Mouse (Mus musculus) neural tube, embryonic 15.5 days (tissue): ENCODE measurements around the gene Slc5a9. TPM values are rescaled to one million over a fixed set of nuclear protein-coding genes. Genes with fewer than 3 reads are reported as not detected.
A peak's percentile ranks its signal among the peaks of the same experiment; 100 is the strongest.
"Not testable (repeated sequence)": the region's sequence is repeated elsewhere in the genome, so short reads cannot be mapped to it uniquely, and the experiment has no call there.

ENCODE experiments used
- ATAC-seq: fragments of 200-750 bp; cut with Nextera tagmentation; 2 replicates; pipeline ENCODE4 v1.8.0; 2017; ENCODE audit warnings: mild to moderate bottlenecking, moderate TSS enrichment, moderate library complexity; ENCODE audit not compliant: low FRiP score
- H3K27ac ChIP-seq: fragments of 300-500 bp; sonication (generic); replicated peaks from 2 replicates; pipeline ENCODE4 v1.5.1; 2015; ENCODE audit warnings: mild to moderate bottlenecking, inconsistent platforms
- H3K27me3 ChIP-seq: fragments of 300-500 bp; sonication (generic); replicated peaks from 2 replicates; pipeline ENCODE4 v1.6.1; 2015; ENCODE audit warnings: inconsistent platforms
- H3K36me3 ChIP-seq: fragments of 300-500 bp; sonication (generic); 2 replicates; pipeline ENCODE4 v1.6.1; 2015; ENCODE audit warnings: inconsistent platforms
- H3K4me1 ChIP-seq: fragments of 300-500 bp; sonication (generic); 2 replicates; pipeline ENCODE4 v1.6.1; 2015; ENCODE audit warnings: inconsistent platforms
- H3K4me2 ChIP-seq: fragments of 300-500 bp; sonication (generic); 2 replicates; pipeline ENCODE4 v1.6.1; 2015; ENCODE audit warnings: inconsistent platforms, mild to moderate bottlenecking, moderate library complexity
- H3K4me3 ChIP-seq: fragments of 300-500 bp; sonication (generic); replicated peaks from 2 replicates; pipeline ENCODE4 v1.5.1; 2015; ENCODE audit warnings: mild to moderate bottlenecking, inconsistent platforms
- H3K9ac ChIP-seq: fragments of 300-500 bp; sonication (generic); replicated peaks from 2 replicates; pipeline ENCODE4 v1.6.1; 2015; ENCODE audit warnings: mild to moderate bottlenecking, inconsistent platforms
- H3K9me3 ChIP-seq: fragments of 300-500 bp; sonication (generic); replicated peaks from 2 replicates; pipeline ENCODE4 v1.6.1; 2016; ENCODE audit warnings: inconsistent platforms
- WGBS: fragments of 180-500 bp; shearing (Covaris S2); methylation state at CpG from one replicate; pipeline ENCODE4 v1.1.7; 2015; ENCODE audit warnings: mixed read lengths; 5-methylcytosine and 5-hydroxymethylcytosine counted together
- polyA plus RNA-seq: library from polyadenylated mRNA; unstranded; fragments of >200 nt; fragmentation: Nextera tagmentation; extraction: Ambion mirVana; gene quantifications from 2 replicates; pipeline ENCODE4 v1.2.1, GENCODE M21; 2015

Gene Slc5a9
- 13.2 TPM in 1 of 2 replicates, not detected in the other for polyA plus RNA-seq

DNA sequence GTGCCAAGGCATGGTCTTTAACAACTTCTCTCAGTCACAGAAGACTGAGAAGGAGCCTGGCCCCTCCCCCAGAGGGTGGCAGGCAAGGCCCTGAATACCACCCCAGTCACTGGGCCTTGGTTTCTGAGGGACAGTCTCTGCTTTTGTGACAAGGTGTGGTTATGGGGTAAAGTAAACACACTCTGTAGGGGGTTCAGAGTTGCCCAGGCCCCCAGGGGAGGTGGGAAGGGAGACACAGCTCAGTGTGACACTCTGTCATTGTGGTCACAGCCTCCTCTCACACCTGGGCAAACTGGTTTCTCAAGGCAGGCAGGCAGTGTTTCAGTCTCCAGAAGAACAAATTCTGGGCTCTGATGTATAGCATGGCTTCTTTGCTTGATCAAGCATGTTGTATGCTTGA, at the start of gene Slc5a9:
Slc5a9 (minus strand) TSS at position 144 of the 400 bp plus-strand sequence.
- no peak within 1 kb of the TSS for H3K27ac ChIP-seq
- H3K9ac ChIP-seq, result no peak within 1 kb of the TSS
- ATAC-seq, result no peak
- no peaks in the 10 kb centered on the region for H3K9me3 ChIP-seq
- H3K4me3 ChIP-seq, result no peak within 1 kb of the TSS
- H3K36me3 ChIP-seq, result no peaks in the 10 kb centered on the region
- H3K4me1 ChIP-seq, result no peaks in the 10 kb centered on the region
- no peak within 1 kb of the TSS for H3K4me2 ChIP-seq
- H3K27me3 ChIP-seq, result no peaks in the 10 kb centered on the region

DNA sequence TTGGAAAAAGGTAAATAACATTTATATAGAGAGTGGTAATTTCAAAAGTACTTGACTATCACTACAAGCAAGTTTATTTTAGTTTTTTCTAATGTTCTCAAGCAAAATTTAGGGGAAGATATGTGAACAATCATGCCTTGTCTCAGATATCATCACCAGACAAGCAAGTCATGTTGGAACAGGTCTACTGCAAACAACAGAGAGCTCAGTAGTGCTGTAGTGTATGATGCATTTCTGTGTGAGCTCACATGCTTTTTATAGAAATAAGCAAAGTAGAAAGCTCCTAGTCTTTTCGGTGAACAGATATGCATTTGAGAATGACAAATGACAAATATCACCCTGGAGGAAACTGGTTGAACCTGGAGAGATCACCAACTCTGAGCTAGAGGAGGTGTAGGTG, 16.4 kb upstream of the Slc5a9 start, which contains the start of gene Skint8:
Skint8 (plus strand) TSS at position 301 of the 400 bp plus-strand sequence.
- no peak for ATAC-seq
- H3K27me3 ChIP-seq, result no peaks in the 10 kb centered on the region
- H3K4me3 ChIP-seq, result no peak within 1 kb of the TSS
- no peaks in the 10 kb centered on the region for H3K36me3 ChIP-seq
- H3K27ac ChIP-seq, result no peak within 1 kb of the TSS
- H3K4me2 ChIP-seq, result no peak within 1 kb of the TSS
- no peak within 1 kb of the TSS for H3K9ac ChIP-seq
- H3K4me1 ChIP-seq, result no peaks in the 10 kb centered on the region
- WGBS, result 85% methylated on average over 1 of the region's 1 CpGs
- 0 out of 2 replicates have a peak, but pooled peaks cover 2% of the 10 kb centered on the region for H3K9me3 ChIP-seq

DNA sequence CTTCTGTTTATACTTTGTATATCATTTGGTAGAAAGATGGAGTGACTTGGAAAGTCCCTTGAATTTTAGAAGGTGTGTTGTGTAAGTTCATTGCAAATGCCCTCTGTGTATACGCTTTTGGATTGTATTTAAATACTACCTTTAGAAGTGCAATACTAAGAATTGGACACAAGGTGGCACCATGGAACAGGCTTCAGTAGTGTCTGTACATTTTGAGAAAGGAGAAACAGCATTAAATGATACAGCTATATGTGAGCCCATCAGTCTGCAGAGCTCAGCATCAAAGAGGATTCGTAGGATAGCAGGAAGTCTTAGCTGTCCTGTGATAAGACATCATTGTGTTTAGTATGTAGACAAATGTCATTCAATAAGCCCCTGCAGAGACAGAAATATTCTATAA, 5.2 kb upstream of the Slc5a9 start:
- no peak overlapping the region for H3K4me2 ChIP-seq
- no peaks in the 10 kb centered on the region for H3K36me3 ChIP-seq
- no peak overlapping the region for H3K9ac ChIP-seq
- ATAC-seq, result peak; percentile 76; the same call in 1 of the 2 replicates
- 48% methylated on average over 2 of the region's 2 CpGs for WGBS
- H3K4me1 ChIP-seq, result no peaks in the 10 kb centered on the region
- no peaks in the 10 kb centered on the region for H3K9me3 ChIP-seq
- H3K27me3 ChIP-seq, result no peaks in the 10 kb centered on the region
- no peak overlapping the region for H3K4me3 ChIP-seq
- H3K27ac ChIP-seq, result no peak overlapping the region

DNA sequence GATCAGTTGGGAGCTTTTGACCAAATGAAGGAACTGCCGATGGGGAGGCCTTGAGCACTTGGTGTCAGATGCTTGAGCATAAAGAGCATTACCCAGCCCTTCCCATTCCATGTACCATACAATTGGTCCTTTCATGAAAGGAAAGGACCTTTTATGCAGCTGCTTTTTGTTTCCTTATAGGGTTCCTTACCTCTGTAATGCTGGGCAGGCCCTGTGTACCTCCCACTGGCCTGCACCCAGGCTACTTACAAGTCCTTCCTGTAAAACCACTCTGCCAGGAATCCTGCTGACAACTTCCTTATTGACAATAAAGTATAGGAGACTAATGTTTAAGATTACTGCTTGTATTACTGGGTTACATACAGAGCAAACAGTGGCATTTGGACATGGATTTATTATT, 1.2 kb downstream of the Slc5a9 start:
- WGBS, result 88% methylated on average over 1 of the region's 1 CpGs
- H3K9ac ChIP-seq, result no peak overlapping the region
- no peaks in the 10 kb centered on the region for H3K27me3 ChIP-seq
- H3K9me3 ChIP-seq, result no peaks in the 10 kb centered on the region
- no peak overlapping the region for H3K27ac ChIP-seq
- no peak for ATAC-seq
- H3K4me2 ChIP-seq, result no peak overlapping the region
- no peaks in the 10 kb centered on the region for H3K4me1 ChIP-seq
- H3K36me3 ChIP-seq, result no peaks in the 10 kb centered on the region
- H3K4me3 ChIP-seq, result no peak overlapping the region

- not testable (repeated sequence) for H3K9ac ChIP-seq, H3K36me3 ChIP-seq, H3K4me1 ChIP-seq, H3K4me3 ChIP-seq, H3K4me2 ChIP-seq, H3K27ac ChIP-seq, ATAC-seq, H3K27me3 ChIP-seq, H3K9me3 ChIP-seq
- WGBS, result 87% methylated on average over 1 of the region's 1 CpGs
Observed at GRCm38 (mm10) chr4:111900491-111900890, 2.2 kb downstream of the Slc5a9 start.

DNA sequence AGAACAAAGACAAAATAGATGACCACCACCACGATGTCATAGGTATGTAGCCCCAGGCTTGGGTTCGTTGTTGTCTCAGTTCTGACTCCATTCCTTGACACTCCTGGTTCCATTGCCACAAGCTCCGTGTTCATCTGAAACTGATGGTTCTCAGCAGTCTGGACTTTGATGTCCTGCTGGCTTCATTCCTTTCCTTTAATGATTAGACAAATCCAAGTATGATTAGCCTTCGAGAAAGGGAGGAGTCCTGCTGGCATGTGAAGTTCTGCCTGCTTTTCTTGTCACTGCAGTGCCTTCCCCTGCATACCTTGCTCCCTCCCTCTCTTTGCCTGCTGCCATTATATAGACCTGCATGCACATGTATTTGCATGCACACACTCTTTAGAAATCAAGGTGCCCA, 4.2 kb downstream of the Slc5a9 start:
- Histone ChIP-seq H3K9me3 (no peaks in the 10 kb centered on the region), H3K4me2 (no peak overlapping the region), H3K4me3 (no peak overlapping the region), H3K4me1 (no peaks in the 10 kb centered on the region), H3K27ac (no peak overlapping the region), H3K27me3 (no peaks in the 10 kb centered on the region), H3K9ac (no peak overlapping the region), H3K36me3 (no peaks in the 10 kb centered on the region)
- no peak for ATAC-seq
- WGBS, result 77% methylated on average over 4 of the region's 4 CpGs

DNA sequence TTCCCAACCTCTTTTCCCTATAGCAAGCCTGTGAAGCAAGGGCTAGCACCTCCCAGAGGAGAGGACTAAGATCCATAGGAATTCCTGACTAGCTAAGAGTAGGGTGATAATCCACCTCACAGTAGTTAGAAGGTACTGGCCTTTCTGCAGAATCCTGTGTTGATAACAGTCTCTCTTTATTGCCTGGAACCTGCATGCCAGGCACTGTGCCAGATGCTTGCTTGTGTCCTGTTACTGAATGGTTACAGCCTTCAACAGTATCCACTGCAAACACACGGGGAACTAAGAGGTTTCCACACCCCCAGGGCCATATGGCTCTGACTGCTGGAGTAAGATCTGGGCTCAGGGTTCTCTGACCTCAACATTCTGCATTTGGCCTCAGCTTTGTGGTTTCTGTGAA, 5.0 kb downstream of the Slc5a9 start:
- no peak overlapping the region for H3K9ac ChIP-seq
- H3K4me1 ChIP-seq, result no peaks in the 10 kb centered on the region
- no peaks in the 10 kb centered on the region for H3K9me3 ChIP-seq
- H3K27me3 ChIP-seq, result no peaks in the 10 kb centered on the region
- H3K27ac ChIP-seq, result no peak overlapping the region
- 32% methylated on average over 1 of the region's 1 CpGs for WGBS
- H3K4me2 ChIP-seq, result no peak overlapping the region
- H3K4me3 ChIP-seq, result no peak overlapping the region
- no peak for ATAC-seq
- H3K36me3 ChIP-seq, result no peaks in the 10 kb centered on the region

DNA sequence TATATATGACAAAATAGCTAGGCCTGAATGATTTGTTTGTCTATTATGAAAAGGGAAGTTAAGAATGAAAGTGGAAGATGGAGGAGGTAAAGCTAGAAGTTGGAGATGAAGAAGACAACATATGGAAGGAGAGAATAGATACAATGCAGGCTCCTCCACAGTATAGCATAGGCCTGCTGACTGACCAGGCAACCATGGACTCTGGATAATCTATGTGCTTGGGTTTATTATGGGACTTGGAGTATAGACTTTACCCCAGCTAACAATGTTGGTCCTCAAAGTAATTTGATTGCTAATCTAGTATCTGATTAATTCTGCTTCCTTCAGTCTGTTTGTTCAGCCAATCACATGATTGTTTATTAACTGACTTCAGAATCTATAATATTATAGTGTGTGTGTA, 10.6 kb downstream of the Slc5a9 start:
- no peaks in the 10 kb centered on the region for H3K36me3 ChIP-seq
- no peaks in the 10 kb centered on the region for H3K27me3 ChIP-seq
- no peaks in the 10 kb centered on the region for H3K4me1 ChIP-seq
- H3K27ac ChIP-seq, result no peak overlapping the region
- H3K9ac ChIP-seq, result no peak overlapping the region
- no peak overlapping the region for H3K4me2 ChIP-seq
- ATAC-seq, result no peak
- H3K9me3 ChIP-seq, result no peaks in the 10 kb centered on the region
- H3K4me3 ChIP-seq, result no peak overlapping the region

DNA sequence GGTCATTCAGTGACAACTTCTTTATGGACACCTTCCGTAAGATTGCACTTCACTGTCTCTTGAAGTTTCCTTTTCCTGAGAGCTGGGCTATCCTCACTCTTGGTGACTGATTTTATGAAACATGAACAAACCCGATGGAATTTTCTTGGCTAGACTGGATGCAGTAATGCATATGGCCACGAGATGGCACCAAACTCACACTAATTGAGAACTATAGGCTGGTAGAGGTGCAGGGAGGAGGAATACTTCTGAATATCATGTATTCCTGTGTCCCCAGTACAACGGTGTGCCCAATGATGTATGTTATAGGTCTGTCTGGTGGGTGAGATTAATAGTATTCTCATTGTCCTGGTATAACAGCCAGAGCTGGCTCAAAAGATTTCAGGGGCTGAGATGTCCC, 16.1 kb downstream of the Slc5a9 start:
- Histone ChIP-seq H3K4me2 (no peak overlapping the region), H3K9ac (no peak overlapping the region), H3K27me3 (no peaks in the 10 kb centered on the region), H3K9me3 (no peaks in the 10 kb centered on the region), H3K36me3 (no peaks in the 10 kb centered on the region), H3K4me3 (no peak overlapping the region), H3K4me1 (peaks cover 6% of the 10 kb centered on the region; the same call in 1 of the 2 replicates), H3K27ac (no peak overlapping the region)
- peak; percentile 92 for ATAC-seq
- 18% methylated on average over 4 of the region's 4 CpGs for WGBS

GRCm38 (mm10) chr4:111886018-111886417, 16.7 kb downstream of the Slc5a9 start:
- H3K36me3 ChIP-seq, result no peaks in the 10 kb centered on the region

DNA sequence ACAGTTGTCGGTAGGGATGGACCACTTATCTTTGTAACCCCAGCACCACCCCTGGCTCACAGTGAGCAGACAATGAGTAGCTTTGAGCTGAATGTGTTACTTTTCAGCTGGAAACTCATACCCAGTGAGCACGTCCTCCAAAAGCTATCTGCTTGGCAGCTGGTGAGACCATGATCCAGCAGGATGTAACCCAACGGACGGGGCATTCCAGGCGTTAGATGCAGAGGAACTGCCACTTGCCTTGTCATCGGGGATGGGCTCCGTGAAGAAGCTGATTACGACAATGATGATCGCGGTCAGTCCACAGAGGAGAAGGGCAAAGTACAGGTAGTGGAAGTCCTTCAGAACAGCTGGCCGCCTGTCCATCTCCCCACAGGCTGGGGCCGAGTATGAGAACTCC, 19.2 kb downstream of the Slc5a9 start:
- no peaks in the 10 kb centered on the region for H3K27me3 ChIP-seq
- no peak overlapping the region for H3K4me3 ChIP-seq
- 93% methylated on average over 12 of the region's 12 CpGs for WGBS
- no peak overlapping the region for H3K4me2 ChIP-seq
- no peaks in the 10 kb centered on the region for H3K9me3 ChIP-seq
- peaks cover 6% of the 10 kb centered on the region; the same call in 1 of the 2 replicates for H3K4me1 ChIP-seq
- no peak overlapping the region for H3K9ac ChIP-seq
- no peaks in the 10 kb centered on the region for H3K36me3 ChIP-seq
- no peak overlapping the region for H3K27ac ChIP-seq
- ATAC-seq, result no peak

More at GRCm38 (mm10) chr4:111886018-111886417, 16.7 kb downstream of the Slc5a9 start:
- Histone ChIP-seq H3K27ac (no peak overlapping the region), H3K4me1 (peaks cover 6% of the 10 kb centered on the region; the same call in 1 of the 2 replicates), H3K9me3 (no peaks in the 10 kb centered on the region), H3K4me2 (peak overlapping the region; percentile 49), H3K9ac (0 out of 2 replicates have a peak overlapping the region, but pooled peaks have one; percentile 1), H3K27me3 (no peaks in the 10 kb centered on the region), H3K4me3 (no peak overlapping the region)
- ATAC-seq, result peak; percentile 87
- WGBS, result 8% methylated on average over 7 of the region's 7 CpGs

GRCm38 (mm10) chr4:111880112-111880875, 22.4 kb downstream of the Slc5a9 start:
- H3K4me1 ChIP-seq, result no peaks in the 10 kb centered on the region
- ATAC-seq, result no peak
- H3K4me3 ChIP-seq, result no peak overlapping the region
- WGBS, result 51% methylated on average over 4 of the region's 4 CpGs
- no peaks in the 10 kb centered on the region for H3K36me3 ChIP-seq
- no peak overlapping the region for H3K4me2 ChIP-seq
- no peak overlapping the region for H3K27ac ChIP-seq
- no peaks in the 10 kb centered on the region for H3K27me3 ChIP-seq
- H3K9ac ChIP-seq, result no peak overlapping the region
- H3K9me3 ChIP-seq, result no peaks in the 10 kb centered on the region
